13 mouse cellular contexts compared by ENCODE assay signal in the genomic region with DNA sequence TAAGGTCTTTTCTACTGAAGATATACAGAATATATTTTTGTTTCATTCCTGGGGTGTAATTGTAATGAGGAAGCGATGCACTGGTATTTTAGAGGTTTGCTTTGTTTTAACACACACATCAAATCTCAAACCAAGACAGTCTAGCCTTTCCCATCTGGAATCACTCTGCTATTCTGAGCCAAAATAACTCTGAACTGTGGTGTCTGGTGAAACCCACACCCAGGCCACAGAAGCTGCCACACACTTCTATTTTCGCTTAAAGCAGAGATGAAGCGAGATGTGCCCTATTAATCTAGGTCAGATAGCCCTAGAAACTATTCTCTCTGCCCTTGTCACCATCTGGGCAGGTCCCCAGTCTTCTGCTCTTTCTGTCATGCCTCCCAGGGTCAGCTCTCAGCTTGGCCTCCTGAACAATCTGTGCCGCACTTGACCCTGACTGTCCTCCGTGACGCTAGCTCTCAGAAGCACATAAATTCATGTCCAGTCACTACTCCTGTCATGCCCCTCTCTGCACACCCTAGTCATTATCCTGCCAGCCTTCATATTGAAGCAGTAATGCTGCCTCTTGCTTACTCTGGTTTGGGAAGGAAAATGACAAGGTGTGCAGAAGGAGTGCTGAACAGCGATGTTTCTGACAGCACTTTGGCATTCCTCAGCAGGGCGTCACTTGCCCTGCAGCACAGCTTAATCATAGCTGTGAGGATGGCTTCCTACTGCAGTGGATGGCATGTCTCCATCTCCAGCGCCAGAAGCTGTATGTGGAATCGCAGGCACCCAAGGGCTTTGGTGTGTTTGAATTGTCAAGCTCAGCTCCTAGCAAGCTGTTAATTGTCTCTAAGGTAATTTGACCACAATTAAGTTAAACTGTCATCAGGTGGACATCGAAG. TPM values are rescaled to one million over a fixed set of nuclear protein-coding genes. Genes with fewer than 3 reads are reported as not detected.
A peak's percentile ranks its signal among the peaks of the same experiment; 100 is the strongest.
DNase-seq lines count a peak whose midpoint lies in the region; ATAC-seq and TF ChIP-seq lines count a peak whose summit lies in the region.
"Had no signal": no experiment of that assay in that cellular context is flagged by ENCODE, and none has a peak within 500 bp of the region (broad histone marks: within the 10 kb centered on the region; RNA-seq: fewer than 3 reads in every experiment).

No protein-coding gene starts in this region.

- no peak for TF ChIP-seq CTCF in stomach, postnatal 0 days (IDR thresholded peaks at IDR 0.05; ENCODE audit: low read depth)
- TF ChIP-seq CTCF in forebrain, postnatal 0 days (IDR thresholded peaks at IDR 0.05; ENCODE audit: low read depth), result no peak

- H3K9me3 ChIP-seq in heart, embryonic 12.5 days (replicated peaks), result no peaks in the 10 kb centered on the region
- no peaks in the 10 kb centered on the region for H3K9me3 ChIP-seq in stomach, embryonic 15.5 days
- H3K9me3 ChIP-seq in stomach, postnatal 0 days (ENCODE audit: control insufficient read depth, low read length), result no peaks in the 10 kb centered on the region
- no peaks in the 10 kb centered on the region for H3K9me3 ChIP-seq in forebrain, postnatal 0 days (ENCODE audit: low read length)
- no peaks in the 10 kb centered on the region for H3K9me3 ChIP-seq in forebrain, embryonic 13.5 days (replicated peaks)
- H3K9me3 ChIP-seq: intestine, embryonic 15.5 days; limb, embryonic 12.5 days had no signal

- ATAC-seq in heart, embryonic 12.5 days (ENCODE audit: insufficient number of reproducible peaks, low FRiP score), result no peak
- 0 out of 2 replicates have a peak, but pooled peaks have one; percentile 27 for ATAC-seq in stomach, embryonic 15.5 days (ENCODE audit: insufficient read depth, low FRiP score, low read depth)
- ATAC-seq in stomach, postnatal 0 days (ENCODE audit: low FRiP score, low TSS enrichment), result no peak
- ATAC-seq in forebrain, postnatal 0 days, result no peak
- no peak for ATAC-seq in forebrain, embryonic 13.5 days
- ATAC-seq: intestine, embryonic 15.5 days had no signal

- 53% methylated on average over 11 of the region's 11 CpGs for WGBS in heart, embryonic 12.5 days
- 68% methylated on average over 11 of the region's 11 CpGs for WGBS in stomach, embryonic 15.5 days
- WGBS in stomach, postnatal 0 days, result 67% methylated on average over 11 of the region's 11 CpGs
- 77% methylated on average over 11 of the region's 11 CpGs for WGBS in forebrain, postnatal 0 days
- WGBS in forebrain, embryonic 13.5 days, result 82% methylated on average over 11 of the region's 11 CpGs

- no peak overlapping the region for H3K4me3 ChIP-seq in heart, embryonic 12.5 days
- H3K4me3 ChIP-seq in stomach, embryonic 15.5 days (replicated peaks), result no peak overlapping the region
- no peak overlapping the region for H3K4me3 ChIP-seq in stomach, postnatal 0 days (ENCODE audit: low read depth, low read length)
- H3K4me3 ChIP-seq in forebrain, postnatal 0 days (ENCODE audit: low read depth, low read length), result no peak overlapping the region
- H3K4me3 ChIP-seq in forebrain, embryonic 13.5 days, result no peak overlapping the region
- H3K4me3 ChIP-seq: intestine, embryonic 15.5 days; limb, embryonic 12.5 days had no signal

- H3K27me3 ChIP-seq in heart, embryonic 12.5 days (replicated peaks), result no peaks in the 10 kb centered on the region
- no peaks in the 10 kb centered on the region for H3K27me3 ChIP-seq in stomach, embryonic 15.5 days (replicated peaks)
- no peaks in the 10 kb centered on the region for H3K27me3 ChIP-seq in stomach, postnatal 0 days (ENCODE audit: control insufficient read depth, insufficient read depth, low read length)
- H3K27me3 ChIP-seq in forebrain, postnatal 0 days (ENCODE audit: insufficient read depth, low read length), result no peaks in the 10 kb centered on the region
- H3K27me3 ChIP-seq in forebrain, embryonic 13.5 days, result no peaks in the 10 kb centered on the region
- H3K27me3 ChIP-seq: intestine, embryonic 15.5 days; limb, embryonic 12.5 days had no signal

- H3K36me3 ChIP-seq in heart, embryonic 12.5 days, result no peaks in the 10 kb centered on the region
- no peaks in the 10 kb centered on the region for H3K36me3 ChIP-seq in stomach, embryonic 15.5 days
- no peaks in the 10 kb centered on the region for H3K36me3 ChIP-seq in stomach, postnatal 0 days (ENCODE audit: control insufficient read depth, insufficient read depth, low read length)
- no peaks in the 10 kb centered on the region for H3K36me3 ChIP-seq in forebrain, postnatal 0 days (ENCODE audit: insufficient read depth)
- no peaks in the 10 kb centered on the region for H3K36me3 ChIP-seq in forebrain, embryonic 13.5 days (ENCODE audit: poor library complexity, severe bottlenecking)
- H3K36me3 ChIP-seq: intestine, embryonic 15.5 days; limb, embryonic 12.5 days had no signal

- peak overlapping the region; percentile 8; the same call in 1 of the 2 replicates for H3K4me2 ChIP-seq in heart, embryonic 12.5 days
- no peak overlapping the region for H3K4me2 ChIP-seq in stomach, embryonic 15.5 days
- H3K4me2 ChIP-seq in stomach, postnatal 0 days (replicated peaks; ENCODE audit: low read depth), result no peak overlapping the region
- no peak overlapping the region for H3K4me2 ChIP-seq in forebrain, postnatal 0 days (ENCODE audit: low read depth)
- no peak overlapping the region for H3K4me2 ChIP-seq in forebrain, embryonic 13.5 days
- H3K4me2 ChIP-seq: intestine, embryonic 15.5 days; limb, embryonic 12.5 days had no signal

- no peak overlapping the region for H3K9ac ChIP-seq in heart, embryonic 12.5 days
- no peak overlapping the region for H3K9ac ChIP-seq in stomach, embryonic 15.5 days
- no peak overlapping the region for H3K9ac ChIP-seq in stomach, postnatal 0 days (ENCODE audit: low read length)
- no peak overlapping the region for H3K9ac ChIP-seq in forebrain, postnatal 0 days
- no peak overlapping the region for H3K9ac ChIP-seq in forebrain, embryonic 13.5 days
- H3K9ac ChIP-seq: intestine, embryonic 15.5 days; limb, embryonic 12.5 days had no signal

- DNase-seq in heart, adult 9 months (ENCODE audit: low spot score in 2 of 2), result no peak
- DNase-seq in stomach, postnatal 0 days (ENCODE audit: low spot score), result no peak
- DNase-seq in cerebellum, postnatal 10 days, result peak; percentile 45 to 46
- no peak for DNase-seq in gastrocnemius, adult 18-20 months (ENCODE audit: low spot score)
- DNase-seq in forebrain, postnatal 0 days, result no peak
- DNase-seq: gastrocnemius, postnatal 10 days; lung, adult 2 months; spleen, adult 18-20 months had no signal

- no peak for TF ChIP-seq EP300 in stomach, postnatal 0 days (optimal IDR thresholded peaks at IDR 0.05)

- peaks cover 13% of the 10 kb centered on the region for H3K4me1 ChIP-seq in heart, embryonic 12.5 days (replicated peaks)
- no peaks in the 10 kb centered on the region for H3K4me1 ChIP-seq in stomach, embryonic 15.5 days
- no peaks in the 10 kb centered on the region for H3K4me1 ChIP-seq in stomach, postnatal 0 days (replicated peaks; ENCODE audit: control insufficient read depth, insufficient read depth)
- no peaks in the 10 kb centered on the region for H3K4me1 ChIP-seq in forebrain, postnatal 0 days (ENCODE audit: insufficient read depth)
- H3K4me1 ChIP-seq in forebrain, embryonic 13.5 days, result no peaks in the 10 kb centered on the region
- H3K4me1 ChIP-seq: intestine, embryonic 15.5 days; limb, embryonic 12.5 days had no signal

- peak overlapping the region; percentile 31; the same call in 1 of the 2 replicates for H3K27ac ChIP-seq in heart, embryonic 12.5 days (ENCODE audit: poor library complexity, severe bottlenecking)
- no peak overlapping the region for H3K27ac ChIP-seq in stomach, embryonic 15.5 days
- H3K27ac ChIP-seq in stomach, postnatal 0 days (replicated peaks), result no peak overlapping the region
- H3K27ac ChIP-seq in forebrain, postnatal 0 days (ENCODE audit: low read depth, low read length), result no peak overlapping the region
- H3K27ac ChIP-seq in forebrain, embryonic 13.5 days, result no peak overlapping the region
- H3K27ac ChIP-seq: intestine, embryonic 15.5 days; limb, embryonic 12.5 days had no signal

RNA-seq across cellular contexts. Expression of a gene that starts 57.1 kb away (rescaled TPM):
- 21.4 and 22.2 TPM in 2 replicates for polyA plus RNA-seq in heart, embryonic 12.5 days (2016; fragmentation: Nextera tagmentation; extraction: Ambion mirVana)
- 15.3 and 17.7 TPM in 2 replicates for polyA plus RNA-seq in stomach, embryonic 15.5 days (2015; fragmentation: Nextera tagmentation; extraction: Ambion mirVana)
- 6.7 and 7.4 TPM in 2 replicates for polyA plus RNA-seq in stomach, postnatal 0 days (2015; fragmentation: Nextera tagmentation; extraction: Ambion mirVana)
- 10 to 100 TPM; 22.6 to 22.7 TPM for total RNA-seq in gastrocnemius, adult 18-20 months (2021)
- 25.2 and 30.6 TPM in 2 replicates for total RNA-seq in forebrain, postnatal 0 days (2014; rRNA removed)
- 12.7 and 16.7 TPM in 2 replicates for polyA plus RNA-seq in forebrain, postnatal 0 days (2015; fragmentation: Nextera tagmentation; extraction: Ambion mirVana)
- 16.7 and 19.9 TPM in 2 replicates for polyA plus RNA-seq in forebrain, embryonic 13.5 days (2015; fragmentation: Nextera tagmentation; extraction: Ambion mirVana)

Comparison
In these comparisons a context has a peak if more than half of its experiments do, and no peak if none do; other contexts are left out.
1. DNase-seq: peak in cerebellum, postnatal 10 days (2 of 2); none in heart, adult 9 months (0 of 2), stomach, postnatal 0 days (single experiment), gastrocnemius, adult 18-20 months (single experiment) and forebrain, postnatal 0 days (single experiment).